Mouse (Mus musculus) megakaryocyte, embryonic 14.5 days (primary cell): ENCODE results near the gene Ssmem1.

ENCODE experiments used
- FLI1 ChIP-seq: IDR thresholded peaks from 2 replicates; pipeline ENCODE4 v1.6.1; 2012; ENCODE audit warnings: low read length, inconsistent platforms, mixed read lengths
- GATA1 ChIP-seq: IDR thresholded peaks from 3 replicates; pipeline ENCODE4 v1.6.1; 2012; ENCODE audit warnings: mixed read lengths, low read length, inconsistent platforms, borderline replicate concordance

GRCm38 (mm10) chr6:30564051-30564450 is 54.4 kb downstream of the Ssmem1 start:
- TF ChIP-seq GATA1 (no peak), FLI1 (no peak)
